Mouse (Mus musculus): ENCODE results near the gene Pin4.
A peak's percentile ranks its signal among the peaks of the same experiment; 100 is the strongest.

Gene Pin4

GRCm38 (mm10) chrX:102157423-102157791 is 38.2 kb downstream of the Pin4 start:
- DNase-seq: no peak

GRCm38 (mm10) chrX:102159778-102160177 is 40.5 kb downstream of the Pin4 start:
- peak in 1 of 2 experiments; percentile 10 for DNase-seq

- DNase-seq: no peak
Measured at GRCm38 (mm10) chrX:102160528-102160927, 41.3 kb downstream of the Pin4 start.

GRCm38 (mm10) chrX:102163096-102163495 is 43.8 kb downstream of the Pin4 start:
- no peak for DNase-seq

GRCm38 (mm10) chrX:102163529-102163928 is 44.3 kb downstream of the Pin4 start:
- no peak for DNase-seq

- DNase-seq: no peak
Measured at GRCm38 (mm10) chrX:102166521-102166920, 47.3 kb downstream of the Pin4 start.

GRCm38 (mm10) chrX:102166986-102167385 is 47.7 kb downstream of the Pin4 start:
- no peak for DNase-seq

- DNase-seq: no peak
Measured at GRCm38 (mm10) chrX:102169724-102170123, 50.5 kb downstream of the Pin4 start.

GRCm38 (mm10) chrX:102170135-102170534 is 50.9 kb downstream of the Pin4 start:
- no peak for DNase-seq

- no peak for DNase-seq
Measured at GRCm38 (mm10) chrX:102170900-102171299, 51.7 kb downstream of the Pin4 start.

- no peak for DNase-seq
Measured at GRCm38 (mm10) chrX:102175538-102176287, 56.5 kb downstream of the Pin4 start.

Measured in cerebellum, postnatal 36 days (tissue).